Mouse (Mus musculus) heart, postnatal 0 days (tissue): ENCODE measurements at regions not wholly inside any gene's neighbourhood (a gene's known extent, or its start where the extent isn't known, plus 50 kb on each side); places are given as distances from the start of the nearest gene placed in this dataset.

Experiments
- ATAC-seq: fragments of 200-750 bp; cut with Nextera tagmentation; 2 replicates; pipeline ENCODE4 v1.8.0; 2017; ENCODE audit warnings: low read depth, moderate number of reproducible peaks, moderate library complexity; ENCODE audit not compliant: insufficient read depth
- DNase-seq: peaks from one replicate; pipeline ENCODE4 v3.0.0-alpha.2; 2016; ENCODE audit warnings: low spot score
- H3K27ac ChIP-seq: fragments of 300-500 bp; sonication (generic); 2 replicates; pipeline ENCODE4 v1.5.1; 2014; ENCODE audit warnings: low read depth, mild to moderate bottlenecking
- H3K27me3 ChIP-seq: fragments of 300-500 bp; sonication (generic); 2 replicates; pipeline ENCODE4 v1.6.1; 2014; ENCODE audit warnings: low read length, mixed read lengths; ENCODE audit not compliant: control insufficient read depth, insufficient read depth
- H3K36me3 ChIP-seq: fragments of 300-500 bp; sonication (generic); replicated peaks from 2 replicates; pipeline ENCODE4 v1.6.1; 2014; ENCODE audit warnings: low read length, mixed read lengths; ENCODE audit not compliant: control insufficient read depth, insufficient read depth
- H3K4me1 ChIP-seq: fragments of 300-500 bp; sonication (generic); 2 replicates; pipeline ENCODE4 v1.6.1; 2014; ENCODE audit warnings: antibody characterized with exemption; ENCODE audit not compliant: control insufficient read depth, insufficient read depth
- H3K4me2 ChIP-seq: fragments of 300-500 bp; sonication (generic); 2 replicates; pipeline ENCODE4 v1.6.1; 2014; ENCODE audit warnings: low read depth, mild to moderate bottlenecking, low read length, moderate library complexity
- H3K4me3 ChIP-seq: fragments of 300-500 bp; sonication (generic); 2 replicates; pipeline ENCODE4 v1.5.1; 2014; ENCODE audit warnings: low read depth, low read length
- H3K9ac ChIP-seq: fragments of 300-500 bp; sonication (generic); replicated peaks from 2 replicates; pipeline ENCODE4 v1.6.1; 2014; ENCODE audit warnings: low read depth, low read length, mixed read lengths
- H3K9me3 ChIP-seq: fragments of 300-500 bp; sonication (generic); replicated peaks from 2 replicates; pipeline ENCODE4 v1.6.1; 2016; ENCODE audit warnings: low read length; ENCODE audit not compliant: control insufficient read depth
- CTCF ChIP-seq: IDR thresholded peaks from 2 replicates; pipeline ENCODE4 v1.5.1; 2016; ENCODE audit warnings: antibody characterized with exemption, control low read depth, low read depth
- EP300 ChIP-seq: IDR thresholded peaks from 2 replicates; pipeline ENCODE4 v1.6.1; 2016; ENCODE audit warnings: antibody characterized with exemption, low read depth
- WGBS: fragments of 180-500 bp; shearing (Covaris S2); extraction: QIAGEN DNeasy Blood & Tissue Kit; methylation state at CpG from one replicate; pipeline ENCODE4 v1.1.7; 2014; 5-methylcytosine and 5-hydroxymethylcytosine counted together

- WGBS: 35% methylated on average over 6 of the region's 6 CpGs
- peak; percentile 57 for DNase-seq
- Histone ChIP-seq H3K9ac (no peak overlapping the region), H3K4me2 (no peak overlapping the region), H3K4me1 (peaks cover 17% of the 10 kb centered on the region; the same call in 1 of the 2 replicates), H3K9me3 (no peaks in the 10 kb centered on the region), H3K36me3 (no peaks in the 10 kb centered on the region), H3K27ac (peak overlapping the region; percentile 66), H3K4me3 (no peak overlapping the region), H3K27me3 (no peaks in the 10 kb centered on the region)
- ATAC-seq: peak; percentile 68
- TF ChIP-seq CTCF (no peak), EP300 (no peak)
These were observed 127.8 kb upstream of the Arhgap20 start for GRCm38 (mm10) chr9:51637131-51637920.

- TF ChIP-seq EP300 (no peak), CTCF (no peak)
- ATAC-seq (peak; percentile 76), DNase-seq (peak; percentile 48)
- no peaks in the 10 kb centered on the region for H3K27me3 ChIP-seq
- no peaks in the 10 kb centered on the region for H3K9me3 ChIP-seq
- H3K9ac ChIP-seq: no peak overlapping the region
- peaks cover 17% of the 10 kb centered on the region; the same call in 1 of the 2 replicates for H3K4me1 ChIP-seq
- no peak overlapping the region for H3K4me2 ChIP-seq
- H3K36me3 ChIP-seq: no peaks in the 10 kb centered on the region
- H3K27ac ChIP-seq: 0 out of 2 replicates have a peak overlapping the region, but pooled peaks have one; percentile 10
- H3K4me3 ChIP-seq: no peak overlapping the region
- WGBS: 37% methylated on average over 4 of the region's 4 CpGs
These were observed 123.4 kb upstream of the Arhgap20 start for GRCm38 (mm10) chr9:51641706-51642105.

- DNase-seq: no peak
- H3K27me3 ChIP-seq: no peaks in the 10 kb centered on the region
- ATAC-seq: no peak
- H3K4me1 ChIP-seq: 0 out of 2 replicates have a peak, but pooled peaks cover 6% of the 10 kb centered on the region
- H3K9me3 ChIP-seq: no peaks in the 10 kb centered on the region
- no peak overlapping the region for H3K4me2 ChIP-seq
- no peak overlapping the region for H3K27ac ChIP-seq
- TF ChIP-seq EP300: no peak
- no peak for TF ChIP-seq CTCF
- no peaks in the 10 kb centered on the region for H3K36me3 ChIP-seq
- H3K9ac ChIP-seq: no peak overlapping the region
- WGBS: 39% methylated on average over 1 of the region's 1 CpGs
- H3K4me3 ChIP-seq: no peak overlapping the region
These were observed 119.7 kb upstream of the Arhgap20 start for GRCm38 (mm10) chr9:51645426-51645825.

- no peak for ATAC-seq
- no peak overlapping the region for H3K4me3 ChIP-seq
- no peak overlapping the region for H3K27ac ChIP-seq
- no peak overlapping the region for H3K9ac ChIP-seq
- H3K9me3 ChIP-seq: no peaks in the 10 kb centered on the region
- H3K4me2 ChIP-seq: no peak overlapping the region
- no peak for DNase-seq
- H3K4me1 ChIP-seq: no peaks in the 10 kb centered on the region
- H3K27me3 ChIP-seq: no peaks in the 10 kb centered on the region
- H3K36me3 ChIP-seq: no peaks in the 10 kb centered on the region
- 81% methylated on average over 4 of the region's 4 CpGs for WGBS
- TF ChIP-seq CTCF: no peak
- TF ChIP-seq EP300: no peak
These were observed 111.5 kb upstream of the Arhgap20 start for GRCm38 (mm10) chr9:51653376-51654292.

GRCm38 (mm10) chr9:51654645-51655044 lies 110.5 kb upstream of the Arhgap20 start:
- DNase-seq: no peak
- 93% methylated on average over 1 of the region's 1 CpGs for WGBS

More at GRCm38 (mm10) chr9:51654645-51655044, 110.5 kb upstream of the Arhgap20 start:
- Histone ChIP-seq H3K4me3 (no peak overlapping the region), H3K27ac (no peak overlapping the region), H3K9me3 (no peaks in the 10 kb centered on the region), H3K36me3 (no peaks in the 10 kb centered on the region), H3K4me1 (no peaks in the 10 kb centered on the region), H3K27me3 (no peaks in the 10 kb centered on the region), H3K4me2 (no peak overlapping the region), H3K9ac (no peak overlapping the region)
- no peak for ATAC-seq
- TF ChIP-seq EP300 (no peak), CTCF (no peak)
